Mouse (Mus musculus) ES-Bruce4 (cell line): ENCODE results near the gene Zxdc. TPM values are rescaled to one million over a fixed set of nuclear protein-coding genes. Genes with fewer than 3 reads are reported as not detected.

Experiments used
- H3K27ac ChIP-seq: 2 replicates; pipeline ENCODE4 v1.5.1; 2012; ENCODE audit warnings: low read length, inconsistent platforms; ENCODE audit not compliant: insufficient read depth
- H3K27me3 ChIP-seq: 2 replicates; pipeline ENCODE4 v1.6.1; 2012; ENCODE audit warnings: mild to moderate bottlenecking, low read length, inconsistent platforms; ENCODE audit not compliant: control insufficient read depth, poor library complexity, insufficient read depth, severe bottlenecking
- H3K36me3 ChIP-seq: 2 replicates; pipeline ENCODE4 v1.6.1; 2012; ENCODE audit warnings: inconsistent platforms, mild to moderate bottlenecking, low read length, moderate library complexity; ENCODE audit not compliant: control insufficient read depth, poor library complexity, insufficient read depth, severe bottlenecking
- H3K4me1 ChIP-seq: one replicate; pipeline ENCODE4 v1.8.1; 2011; ENCODE audit warnings: low read length; ENCODE audit not compliant: control insufficient read depth, insufficient read depth
- H3K4me3 ChIP-seq: 2 replicates; pipeline ENCODE4 v1.5.1; 2011; ENCODE audit warnings: low read depth, mild to moderate bottlenecking, low read length
- H3K9ac ChIP-seq: 2 replicates; pipeline ENCODE4 v1.6.1; 2012; ENCODE audit warnings: low read depth, mild to moderate bottlenecking, inconsistent platforms; ENCODE audit not compliant: poor library complexity, severe bottlenecking
- H3K9me3 ChIP-seq: replicated peaks from 2 replicates; pipeline ENCODE4 v1.6.1; 2012; ENCODE audit warnings: mild to moderate bottlenecking, low read length, inconsistent platforms; ENCODE audit not compliant: control insufficient read depth, poor library complexity, insufficient read depth, severe bottlenecking
- CTCF ChIP-seq: IDR thresholded peaks from one replicate; pipeline ENCODE4 v1.8.1; 2011; ENCODE audit warnings: low read depth, low read length
- EP300 ChIP-seq: IDR thresholded peaks from 2 replicates; pipeline ENCODE4 v1.6.1; 2011; ENCODE audit warnings: low read depth, low read length; ENCODE audit not compliant: insufficient read depth
- POLR2A ChIP-seq: IDR thresholded peaks from one replicate; pipeline ENCODE4 v1.8.1; 2011; ENCODE audit warnings: low read length; ENCODE audit not compliant: insufficient read depth
- polyA plus RNA-seq: library from polyadenylated mRNA; stranded (reverse); fragments of >200 nt; gene quantifications from 2 replicates; pipeline ENCODE4 v1.2.4, GENCODE M21; 2011; ENCODE audit warnings: low read depth; ENCODE audit not compliant: missing spikeins, insufficient read depth, insufficient read length

The Zxdc gene
- polyA plus RNA-seq, 1 experiment = 11.7 TPM

DNA sequence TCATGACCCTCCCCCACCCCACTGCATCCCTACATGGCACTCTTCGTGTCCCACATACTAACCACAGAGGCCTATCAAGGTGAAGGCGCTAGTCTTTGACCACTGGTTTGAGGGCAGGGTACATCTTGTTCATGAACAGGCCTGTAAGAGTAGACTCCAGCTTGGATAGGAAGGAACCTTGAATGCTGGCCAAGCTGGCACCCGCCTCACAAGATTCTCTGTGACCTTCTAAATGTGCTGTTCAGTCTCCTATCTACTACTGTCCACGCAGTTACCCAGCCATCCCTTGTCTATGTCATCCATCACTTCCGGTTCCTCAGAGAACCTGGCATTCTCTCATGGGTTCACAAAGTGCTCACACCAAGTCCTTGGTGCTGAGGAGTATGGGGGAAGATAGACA lies 6.0 kb upstream of the Zxdc start:
- H3K36me3 ChIP-seq = no peaks in the 10 kb centered on the region
- TF ChIP-seq CTCF (no peak), EP300 (no peak), POLR2A (no peak)
- no peak overlapping the region for H3K9ac ChIP-seq
- peaks cover 2% of the 10 kb centered on the region for H3K4me1 ChIP-seq
- no peak overlapping the region for H3K27ac ChIP-seq
- H3K9me3 ChIP-seq = no peaks in the 10 kb centered on the region
- H3K4me3 ChIP-seq = no peak overlapping the region
- no peaks in the 10 kb centered on the region for H3K27me3 ChIP-seq

DNA sequence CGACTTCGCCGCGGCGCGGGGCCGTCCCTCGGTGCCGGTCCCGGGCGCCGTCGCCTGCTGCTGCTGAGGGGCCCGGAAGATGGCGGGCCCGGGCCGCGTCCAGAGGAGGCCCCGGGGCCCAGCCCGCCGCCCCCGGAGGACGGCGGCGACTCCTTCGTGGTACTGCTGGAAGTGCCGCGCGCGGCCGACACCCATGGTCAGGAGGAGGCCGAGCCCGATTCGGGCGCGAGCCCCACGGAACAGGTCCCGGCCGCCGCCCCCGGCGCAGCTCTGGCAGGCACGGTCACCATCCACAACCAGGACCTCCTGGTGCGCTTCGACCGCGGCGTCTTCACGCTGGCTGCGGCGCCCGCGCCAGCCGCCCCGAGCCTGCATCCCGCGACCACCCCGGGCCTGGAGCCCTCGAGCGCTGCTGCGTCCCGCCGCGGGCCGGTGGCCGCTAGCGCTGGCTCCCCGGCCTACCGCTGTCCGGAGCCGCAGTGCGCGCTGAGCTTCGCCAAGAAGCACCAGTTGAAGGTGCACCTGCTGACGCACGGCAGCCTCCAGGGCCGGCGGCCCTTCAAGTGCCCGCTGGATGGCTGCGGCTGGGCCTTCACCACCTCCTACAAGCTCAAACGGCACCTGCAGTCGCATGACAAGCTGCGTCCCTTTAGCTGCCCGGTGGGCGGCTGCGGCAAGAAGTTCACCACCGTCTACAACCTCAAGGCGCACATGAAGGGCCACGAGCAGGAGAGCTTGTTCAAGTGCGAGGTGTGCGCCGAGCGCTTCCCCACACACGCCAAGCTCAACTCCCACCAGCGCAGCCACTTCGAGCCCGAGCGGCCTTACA lies 647 bp downstream of the Zxdc start:
- peaks cover 11% of the 10 kb centered on the region for H3K36me3 ChIP-seq
- peak overlapping the region; percentile 64 for H3K9ac ChIP-seq
- no peaks in the 10 kb centered on the region for H3K27me3 ChIP-seq
- H3K27ac ChIP-seq = no peak overlapping the region
- TF ChIP-seq EP300 (no peak), POLR2A (no peak), CTCF (no peak)
- H3K4me1 ChIP-seq = no peaks in the 10 kb centered on the region
- H3K4me3 ChIP-seq = peak overlapping the region; percentile 78
- H3K9me3 ChIP-seq = no peaks in the 10 kb centered on the region

DNA sequence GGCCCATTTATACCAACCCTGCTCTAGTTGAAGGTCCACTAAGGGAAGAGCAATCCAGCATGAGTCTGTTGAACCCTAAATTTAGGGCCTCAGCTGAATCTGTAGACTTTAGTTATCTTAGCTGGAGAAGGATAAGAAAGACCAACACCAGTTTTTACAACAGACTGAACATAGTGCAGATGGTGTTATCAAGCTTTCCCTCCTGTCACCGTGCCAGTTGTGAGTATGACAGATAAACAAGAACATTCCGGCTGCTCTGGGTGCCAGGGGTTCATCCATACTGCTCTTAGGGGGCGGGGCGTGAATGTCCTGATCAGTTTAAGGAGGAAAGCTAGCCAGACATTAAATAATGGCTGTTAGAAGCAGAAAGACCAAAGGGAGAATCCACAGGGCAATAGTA lies 5.4 kb downstream of the Zxdc start:
- H3K4me1 ChIP-seq = no peaks in the 10 kb centered on the region
- H3K36me3 ChIP-seq = peaks cover 25% of the 10 kb centered on the region
- H3K9ac ChIP-seq = no peak overlapping the region
- H3K27ac ChIP-seq = no peak overlapping the region
- TF ChIP-seq CTCF (no peak), EP300 (no peak), POLR2A (no peak)
- H3K9me3 ChIP-seq = no peaks in the 10 kb centered on the region
- no peak overlapping the region for H3K4me3 ChIP-seq
- H3K27me3 ChIP-seq = no peaks in the 10 kb centered on the region

DNA sequence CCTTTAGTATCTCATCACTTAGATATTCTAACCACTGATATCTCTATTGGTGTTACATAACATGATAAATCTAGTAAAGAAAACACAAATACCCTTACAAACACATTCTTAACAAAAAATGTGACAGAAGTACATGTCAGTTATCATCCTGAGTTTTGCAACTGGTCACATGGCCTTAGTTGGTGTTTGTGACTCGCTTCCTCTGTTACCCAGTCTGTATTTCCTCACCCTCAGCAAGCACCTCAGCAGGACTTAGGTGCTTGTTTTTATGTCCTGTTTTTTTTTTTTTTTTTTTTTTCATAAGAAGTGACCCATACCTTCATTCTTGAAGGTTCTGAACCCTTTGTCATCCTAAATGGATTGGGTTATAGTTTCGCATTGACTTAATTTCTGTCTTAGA lies 8.4 kb downstream of the Zxdc start:
- Histone ChIP-seq H3K9me3 (no peaks in the 10 kb centered on the region), H3K4me3 (no peak overlapping the region), H3K36me3 (peaks cover 29% of the 10 kb centered on the region), H3K9ac (no peak overlapping the region), H3K4me1 (no peaks in the 10 kb centered on the region), H3K27ac (no peak overlapping the region), H3K27me3 (no peaks in the 10 kb centered on the region)
- TF ChIP-seq CTCF (no peak), EP300 (no peak), POLR2A (no peak)

DNA sequence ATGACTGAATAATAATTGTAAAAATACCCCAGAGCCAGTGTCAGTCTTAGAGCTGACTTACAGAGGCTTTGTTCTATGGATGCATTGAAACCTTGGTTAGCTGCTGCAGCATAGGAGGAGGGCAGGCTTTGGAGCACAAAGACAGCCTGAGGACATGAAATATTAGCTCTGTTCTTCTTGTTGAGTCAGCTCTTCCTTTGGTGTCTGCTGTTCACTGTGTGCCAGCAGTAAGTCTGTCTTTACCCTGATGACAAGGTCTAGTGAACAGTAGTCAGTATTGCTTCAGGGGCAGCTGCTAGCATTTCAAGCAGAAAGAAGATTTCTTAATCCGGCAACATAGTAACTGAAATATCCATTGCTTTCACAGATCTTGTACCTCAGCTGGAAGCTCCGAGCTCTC lies 12.2 kb downstream of the Zxdc start:
- Histone ChIP-seq H3K4me3 (no peak overlapping the region), H3K4me1 (no peaks in the 10 kb centered on the region), H3K9me3 (no peaks in the 10 kb centered on the region), H3K27me3 (no peaks in the 10 kb centered on the region), H3K36me3 (peaks cover 16% of the 10 kb centered on the region), H3K27ac (no peak overlapping the region), H3K9ac (no peak overlapping the region)
- TF ChIP-seq CTCF = no peak
- no peak for TF ChIP-seq POLR2A
- no peak for TF ChIP-seq EP300

DNA sequence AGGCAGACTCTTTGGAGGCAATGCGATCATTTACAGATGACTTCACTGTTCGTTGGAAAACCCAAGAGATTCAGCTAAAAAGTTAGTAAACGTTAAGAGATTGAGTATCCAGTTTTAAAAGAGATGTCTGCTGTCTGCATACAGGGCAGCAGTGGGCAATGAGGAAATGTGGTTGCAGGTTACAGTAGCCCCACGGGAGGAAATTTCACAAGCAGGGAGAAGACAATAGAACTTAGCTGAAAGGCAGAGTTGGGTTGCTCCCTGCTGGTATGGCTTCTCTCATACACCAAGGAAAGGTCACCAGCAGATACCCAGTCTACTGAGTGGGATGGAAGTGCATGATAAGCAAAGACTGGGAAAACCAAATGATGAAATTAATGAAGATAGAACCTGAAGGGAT lies 21.3 kb downstream of the Zxdc start:
- H3K27ac ChIP-seq = no peak overlapping the region
- H3K9me3 ChIP-seq = no peaks in the 10 kb centered on the region
- TF ChIP-seq POLR2A (no peak), EP300 (no peak), CTCF (no peak)
- no peaks in the 10 kb centered on the region for H3K27me3 ChIP-seq
- no peak overlapping the region for H3K9ac ChIP-seq
- no peaks in the 10 kb centered on the region for H3K36me3 ChIP-seq
- H3K4me1 ChIP-seq = no peaks in the 10 kb centered on the region
- no peak overlapping the region for H3K4me3 ChIP-seq
